Mouse (Mus musculus): Measurements from ENCODE around the gene Kcnk7. TPM values are rescaled to one million over a fixed set of nuclear protein-coding genes. Genes with fewer than 3 reads are reported as not detected.

Gene Kcnk7
- total RNA-seq, 2 experiments from 2014 or later, result not detected

GRCm38 (mm10) chr19:5689088-5689428 is 15.1 kb upstream of the Kcnk7 start:
- ATAC-seq (replicated peaks; ENCODE audit: low FRiP score, poor library complexity, severe bottlenecking), result no peak

- ATAC-seq (replicated peaks; ENCODE audit: low FRiP score, poor library complexity, severe bottlenecking), result peak; percentile 65
These were observed 14.4 kb upstream of the Kcnk7 start for GRCm38 (mm10) chr19:5689565-5690342.

GRCm38 (mm10) chr19:5690343-5690735 is 13.8 kb upstream of the Kcnk7 start:
- no peak for ATAC-seq (replicated peaks; ENCODE audit: low FRiP score, poor library complexity, severe bottlenecking)

GRCm38 (mm10) chr19:5691601-5692000 is 12.6 kb upstream of the Kcnk7 start:
- ATAC-seq (replicated peaks; ENCODE audit: low FRiP score, poor library complexity, severe bottlenecking), result no peak

- ATAC-seq (replicated peaks; ENCODE audit: low FRiP score, poor library complexity, severe bottlenecking), result no peak
These were observed 11.9 kb upstream of the Kcnk7 start for GRCm38 (mm10) chr19:5692086-5692912.

- ATAC-seq (replicated peaks; ENCODE audit: low FRiP score, poor library complexity, severe bottlenecking), result no peak
These were observed 11.2 kb upstream of the Kcnk7 start for GRCm38 (mm10) chr19:5692913-5693396.

- ATAC-seq (replicated peaks; ENCODE audit: low FRiP score, poor library complexity, severe bottlenecking), result no peak
These were observed 10.4 kb upstream of the Kcnk7 start for GRCm38 (mm10) chr19:5693801-5694200.

- ATAC-seq (replicated peaks; ENCODE audit: low FRiP score, poor library complexity, severe bottlenecking), result no peak
These were observed 8.2 kb upstream of the Kcnk7 start for GRCm38 (mm10) chr19:5695849-5696462.

GRCm38 (mm10) chr19:5704801-5705571 is 819 bp downstream of the Kcnk7 start:
- ATAC-seq (replicated peaks; ENCODE audit: low FRiP score, poor library complexity, severe bottlenecking), result peak; percentile 80

- no peak for ATAC-seq (replicated peaks; ENCODE audit: low FRiP score, poor library complexity, severe bottlenecking)
These were observed 5.9 kb downstream of the Kcnk7 start for GRCm38 (mm10) chr19:5710068-5710467.

- no peak for ATAC-seq (replicated peaks; ENCODE audit: low FRiP score, poor library complexity, severe bottlenecking)
These were observed 6.4 kb downstream of the Kcnk7 start for GRCm38 (mm10) chr19:5710581-5710980.

- ATAC-seq (replicated peaks; ENCODE audit: low FRiP score, poor library complexity, severe bottlenecking), result peak; percentile 45; the same call in 1 of the 2 replicates
These were observed 7.1 kb downstream of the Kcnk7 start for GRCm38 (mm10) chr19:5711218-5711617.

GRCm38 (mm10) chr19:5711907-5712460 is 7.8 kb downstream of the Kcnk7 start:
- ATAC-seq (replicated peaks; ENCODE audit: low FRiP score, poor library complexity, severe bottlenecking), result no peak

- ATAC-seq (replicated peaks; ENCODE audit: low FRiP score, poor library complexity, severe bottlenecking), result no peak
These were observed 9.1 kb downstream of the Kcnk7 start for GRCm38 (mm10) chr19:5713255-5713654.

GRCm38 (mm10) chr19:5713730-5714129 is 9.6 kb downstream of the Kcnk7 start:
- peak; percentile 68 for ATAC-seq (replicated peaks; ENCODE audit: low FRiP score, poor library complexity, severe bottlenecking)

GRCm38 (mm10) chr19:5715793-5716688 is 11.9 kb downstream of the Kcnk7 start:
- ATAC-seq (replicated peaks; ENCODE audit: low FRiP score, poor library complexity, severe bottlenecking), result peak; percentile 80

GRCm38 (mm10) chr19:5716955-5717354 is 12.8 kb downstream of the Kcnk7 start:
- ATAC-seq (replicated peaks; ENCODE audit: low FRiP score, poor library complexity, severe bottlenecking), result no peak

- no peak for ATAC-seq (replicated peaks; ENCODE audit: low FRiP score, poor library complexity, severe bottlenecking)
These were observed 17.1 kb downstream of the Kcnk7 start for GRCm38 (mm10) chr19:5721233-5721632.
